Mouse (Mus musculus) forebrain, postnatal 0 days (tissue): Measurements from ENCODE around the gene Slc35g3. TPM values are rescaled to one million over a fixed set of nuclear protein-coding genes. Genes with fewer than 3 reads are reported as not detected.

Experiments used
- ATAC-seq: fragments of 200-750 bp; cut with Nextera tagmentation; 2 replicates; pipeline ENCODE4 v1.8.0; 2017; ENCODE audit warnings: mild to moderate bottlenecking, moderate library complexity
- DNase-seq: peaks from one replicate; pipeline ENCODE4 v3.0.0-alpha.2; 2015
- H3K27ac ChIP-seq: fragments of 300-500 bp; sonication (generic); 2 replicates; pipeline ENCODE4 v1.5.1; 2014; ENCODE audit warnings: low read depth, mild to moderate bottlenecking, antibody characterized with exemption, low read length, moderate library complexity, mixed read lengths
- H3K27me3 ChIP-seq: fragments of 300-500 bp; sonication (generic); 2 replicates; pipeline ENCODE4 v1.6.1; 2014; ENCODE audit warnings: mild to moderate bottlenecking, low read length, mixed read lengths; ENCODE audit not compliant: insufficient read depth
- H3K36me3 ChIP-seq: fragments of 300-500 bp; sonication (generic); 2 replicates; pipeline ENCODE4 v1.6.1; 2014; ENCODE audit warnings: mild to moderate bottlenecking, moderate library complexity; ENCODE audit not compliant: insufficient read depth
- H3K4me1 ChIP-seq: fragments of 300-500 bp; sonication (generic); 2 replicates; pipeline ENCODE4 v1.6.1; 2014; ENCODE audit warnings: antibody characterized with exemption; ENCODE audit not compliant: insufficient read depth
- H3K4me2 ChIP-seq: fragments of 300-500 bp; sonication (generic); 2 replicates; pipeline ENCODE4 v1.6.1; 2014; ENCODE audit warnings: low read depth, mild to moderate bottlenecking, moderate library complexity
- H3K4me3 ChIP-seq: fragments of 300-500 bp; sonication (generic); 2 replicates; pipeline ENCODE4 v1.5.1; 2014; ENCODE audit warnings: low read depth, low read length, mixed read lengths
- H3K9ac ChIP-seq: fragments of 300-500 bp; sonication (generic); 2 replicates; pipeline ENCODE4 v1.6.1; 2014; ENCODE audit warnings: mild to moderate bottlenecking
- H3K9me3 ChIP-seq: fragments of 300-500 bp; sonication (generic); 2 replicates; pipeline ENCODE4 v1.6.1; 2016; ENCODE audit warnings: low read length
- CTCF ChIP-seq: sonication (generic); IDR thresholded peaks from 2 replicates; pipeline ENCODE4 v1.5.1; 2016; ENCODE audit warnings: antibody characterized with exemption, control low read depth, low read depth
- WGBS: fragments of 180-500 bp; shearing (Covaris S2); extraction: QIAGEN DNeasy Blood & Tissue Kit; methylation state at CpG from one replicate; pipeline ENCODE4 v1.1.7; 2014; 5-methylcytosine and 5-hydroxymethylcytosine counted together
- polyA plus RNA-seq: library from polyadenylated mRNA; unstranded; fragments of >200 nt; fragmentation: Nextera tagmentation; extraction: Ambion mirVana; gene quantifications from 2 replicates; pipeline ENCODE4 v1.2.1, GENCODE M21; 2015
- total RNA-seq: library from RNA; depleted of rRNA; stranded (reverse); fragments of >200 nt; gene quantifications from 2 replicates; pipeline ENCODE4 v1.2.3, GENCODE M21; 2014

Gene Slc35g3
- total and polyA plus RNA-seq, 2 experiments from 2014 or later: not detected

DNA sequence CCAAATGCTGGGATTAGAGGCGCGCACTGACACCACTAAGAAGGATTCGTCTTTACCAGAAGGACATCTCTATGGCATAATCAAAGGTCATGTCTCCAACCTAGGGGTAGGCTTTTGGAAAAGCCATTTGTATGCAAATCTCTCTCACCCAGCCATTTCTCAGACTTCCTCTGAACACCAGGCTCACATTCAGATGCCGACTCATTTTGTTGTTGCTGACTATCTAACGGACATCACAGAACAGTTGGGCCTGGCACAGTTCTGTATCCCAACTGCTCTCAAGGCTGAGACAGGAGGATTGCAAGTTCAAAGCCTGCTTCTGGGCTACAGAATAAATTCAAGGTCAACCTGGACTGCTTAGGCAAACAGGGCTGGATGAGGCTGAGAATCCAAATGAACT is 25.5 kb upstream of the Slc35g3 start:
- no peak overlapping the region for H3K4me3 ChIP-seq
- DNase-seq (no peak), ATAC-seq (no peak)
- no peaks in the 10 kb centered on the region for H3K9me3 ChIP-seq
- 86% methylated on average over 5 of the region's 5 CpGs for whole genome bisulfite sequencing
- no peak overlapping the region for H3K4me2 ChIP-seq
- no peak for TF ChIP-seq CTCF
- no peaks in the 10 kb centered on the region for H3K27me3 ChIP-seq
- H3K36me3 ChIP-seq: no peaks in the 10 kb centered on the region
- no peaks in the 10 kb centered on the region for H3K4me1 ChIP-seq
- H3K9ac ChIP-seq: no peak overlapping the region
- no peak overlapping the region for H3K27ac ChIP-seq

DNA sequence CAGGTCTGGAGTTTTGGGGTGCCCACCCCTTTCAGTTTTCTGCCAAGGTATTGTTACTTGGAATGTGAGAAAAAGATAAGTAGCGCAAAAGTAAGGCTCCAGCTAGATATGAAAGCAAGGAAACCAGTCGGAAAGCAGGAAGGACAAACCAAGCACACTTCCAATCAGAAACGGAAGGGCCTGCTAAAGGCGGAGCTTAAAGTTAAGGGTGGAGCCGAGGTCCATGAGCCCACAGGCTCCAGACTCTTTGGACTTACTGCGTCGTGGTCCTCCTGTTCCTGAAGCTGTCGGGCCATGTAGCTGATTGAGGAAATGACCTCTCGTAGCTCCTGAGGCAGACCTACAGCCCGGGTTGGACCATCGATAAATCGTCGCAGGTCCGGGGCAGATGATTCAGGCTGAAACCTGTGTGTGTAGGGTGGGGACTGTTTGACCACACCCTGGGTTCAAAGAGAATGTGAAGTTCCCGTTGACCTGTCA is 23.1 kb upstream of the Slc35g3 start:
- Histone ChIP-seq H3K36me3 (no peaks in the 10 kb centered on the region), H3K27ac (no peak overlapping the region), H3K9ac (no peak overlapping the region), H3K4me2 (no peak overlapping the region), H3K4me1 (no peaks in the 10 kb centered on the region), H3K27me3 (no peaks in the 10 kb centered on the region), H3K4me3 (no peak overlapping the region), H3K9me3 (no peaks in the 10 kb centered on the region)
- TF ChIP-seq CTCF: no peak
- DNase-seq (no peak), ATAC-seq (no peak)
- 53% methylated on average over 15 of the region's 15 CpGs for WGBS

DNA sequence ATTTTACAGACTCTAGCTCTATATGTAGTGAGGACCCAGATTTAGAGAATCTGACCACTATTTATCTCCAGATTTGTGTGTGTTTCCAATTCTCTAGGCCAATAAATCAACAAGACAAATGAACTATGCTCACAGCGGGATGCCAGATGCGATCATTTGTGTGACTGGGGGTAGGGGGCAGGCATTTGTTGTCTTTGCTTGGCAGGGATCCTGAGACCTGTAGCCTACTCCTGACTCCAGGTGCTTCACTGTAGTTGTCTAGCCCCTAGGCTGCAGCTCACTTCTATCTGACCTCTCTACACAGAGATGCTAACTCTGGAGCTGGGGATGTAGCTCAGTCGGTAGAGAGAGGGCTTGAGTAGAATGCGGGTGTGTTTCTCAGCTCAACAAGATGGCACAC is 20.1 kb upstream of the Slc35g3 start:
- no peak for DNase-seq
- Histone ChIP-seq H3K4me1 (no peaks in the 10 kb centered on the region), H3K36me3 (no peaks in the 10 kb centered on the region), H3K4me2 (no peak overlapping the region), H3K9me3 (no peaks in the 10 kb centered on the region), H3K9ac (no peak overlapping the region), H3K27ac (no peak overlapping the region), H3K27me3 (no peaks in the 10 kb centered on the region), H3K4me3 (no peak overlapping the region)
- ATAC-seq: no peak
- 42% methylated on average over 4 of the region's 4 CpGs for WGBS
- no peak for TF ChIP-seq CTCF

DNA sequence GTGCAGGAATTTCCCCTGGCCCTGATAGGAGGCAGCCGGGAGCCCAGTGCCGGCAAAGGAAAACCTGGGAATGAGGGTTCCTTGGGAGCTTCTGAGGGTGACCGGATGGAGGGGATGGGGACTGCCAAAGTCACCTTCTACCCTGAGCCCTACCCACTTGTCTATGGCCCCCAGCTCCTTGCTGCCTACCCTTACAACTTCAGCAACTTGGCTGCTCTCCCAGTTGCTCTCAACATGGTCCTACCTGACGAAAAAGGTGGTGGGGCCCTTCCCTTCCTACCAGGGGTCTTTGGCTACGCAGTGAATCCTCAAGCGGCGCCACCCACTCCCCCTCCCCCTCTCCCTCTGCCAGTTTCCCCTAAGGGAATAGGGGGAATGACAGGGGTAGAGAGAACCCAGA is 17.2 kb upstream of the Slc35g3 start:
- no peak overlapping the region for H3K27ac ChIP-seq
- no peaks in the 10 kb centered on the region for H3K27me3 ChIP-seq
- ATAC-seq (no peak), DNase-seq (no peak)
- no peak for TF ChIP-seq CTCF
- 55% methylated on average over 7 of the region's 7 CpGs for WGBS
- H3K4me3 ChIP-seq: no peak overlapping the region
- H3K4me1 ChIP-seq: no peaks in the 10 kb centered on the region
- no peak overlapping the region for H3K9ac ChIP-seq
- H3K4me2 ChIP-seq: no peak overlapping the region
- H3K9me3 ChIP-seq: no peaks in the 10 kb centered on the region
- peaks cover 15% of the 10 kb centered on the region; the same call in 1 of the 2 replicates for H3K36me3 ChIP-seq

DNA sequence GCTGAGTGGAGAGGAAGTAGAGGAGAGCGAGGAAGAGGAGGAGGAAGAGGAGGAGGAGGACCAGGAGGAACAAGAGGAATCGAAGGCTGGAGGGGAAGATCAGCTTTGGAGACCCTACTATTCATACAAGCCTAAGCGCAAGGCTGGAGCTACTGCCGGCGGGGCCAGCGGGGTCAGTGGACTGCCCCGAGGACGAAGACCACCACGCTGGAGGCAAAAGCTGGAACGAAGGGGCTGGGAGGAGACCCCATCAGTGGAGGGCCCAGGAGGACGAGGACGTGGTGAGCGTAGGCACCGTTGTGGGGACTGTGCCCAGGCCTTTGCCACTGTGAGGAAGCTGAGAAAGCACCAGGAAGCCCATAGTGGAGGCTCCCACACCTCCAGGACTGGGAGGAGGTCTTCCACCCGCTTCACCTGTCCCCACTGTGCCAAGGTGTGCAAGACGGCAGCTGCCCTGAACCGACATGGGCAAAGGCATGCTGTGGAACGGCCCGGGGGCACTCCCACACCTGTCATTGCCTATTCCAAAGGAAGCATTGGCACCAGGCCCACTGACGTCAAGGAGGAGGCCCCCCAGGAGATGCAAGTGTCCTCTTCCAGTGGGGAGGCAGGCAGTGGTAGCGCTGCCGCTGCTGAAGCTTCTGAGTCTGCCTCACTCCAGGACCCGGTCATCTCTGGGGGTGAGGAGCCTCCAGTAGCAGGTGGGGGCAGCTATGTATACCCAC is 16.7 kb upstream of the Slc35g3 start:
- no peaks in the 10 kb centered on the region for H3K9me3 ChIP-seq
- H3K4me1 ChIP-seq: no peaks in the 10 kb centered on the region
- H3K27ac ChIP-seq: no peak overlapping the region
- no peak for TF ChIP-seq CTCF
- WGBS: 69% methylated on average over 23 of the region's 23 CpGs
- H3K4me2 ChIP-seq: no peak overlapping the region
- ATAC-seq (no peak), DNase-seq (no peak)
- no peak overlapping the region for H3K4me3 ChIP-seq
- no peaks in the 10 kb centered on the region for H3K27me3 ChIP-seq
- H3K36me3 ChIP-seq: peaks cover 15% of the 10 kb centered on the region; the same call in 1 of the 2 replicates
- no peak overlapping the region for H3K9ac ChIP-seq

DNA sequence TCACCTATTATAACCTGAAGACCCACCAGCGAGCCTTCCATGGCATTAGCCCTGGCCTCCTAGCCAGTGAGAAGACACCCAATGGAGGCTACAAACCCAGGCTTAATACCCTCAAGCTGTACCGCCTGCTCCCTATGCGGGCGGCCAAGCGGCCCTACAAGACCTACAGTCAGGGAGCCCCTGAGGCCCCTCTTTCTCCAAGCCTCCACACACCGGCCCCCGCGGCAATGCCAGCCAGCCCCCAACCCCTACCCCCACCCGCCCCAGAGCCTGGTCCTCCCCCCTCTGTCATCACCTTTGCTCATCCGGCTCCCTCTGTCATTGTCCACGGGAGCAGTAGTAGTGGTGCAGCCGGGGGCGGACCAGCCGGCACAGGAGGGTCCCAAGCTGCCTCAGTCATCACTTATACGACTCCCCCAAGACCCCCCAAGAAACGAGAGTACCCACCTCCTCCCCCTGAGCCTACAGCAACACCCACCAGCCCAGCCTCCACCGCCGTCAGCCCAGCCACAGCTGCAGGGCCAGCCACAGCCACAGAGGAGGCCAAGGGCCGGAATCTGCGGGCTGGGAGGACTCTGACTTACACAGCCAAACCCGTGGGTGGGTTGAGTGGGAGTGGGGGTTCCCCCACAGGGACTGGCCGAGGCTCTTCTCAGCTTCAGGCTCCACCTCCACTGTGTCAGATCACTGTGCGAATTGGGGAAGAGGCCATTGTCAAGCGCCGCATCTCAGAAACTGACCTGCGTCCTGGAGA is 15.9 kb upstream of the Slc35g3 start:
- TF ChIP-seq CTCF: no peak
- Histone ChIP-seq H3K27ac (no peak overlapping the region), H3K9me3 (no peaks in the 10 kb centered on the region), H3K27me3 (no peaks in the 10 kb centered on the region), H3K4me1 (no peaks in the 10 kb centered on the region), H3K4me3 (no peak overlapping the region), H3K9ac (no peak overlapping the region), H3K4me2 (no peak overlapping the region), H3K36me3 (peaks cover 15% of the 10 kb centered on the region; the same call in 1 of the 2 replicates)
- no peak for ATAC-seq
- 68% methylated on average over 26 of the region's 26 CpGs for WGBS
- no peak for DNase-seq

DNA sequence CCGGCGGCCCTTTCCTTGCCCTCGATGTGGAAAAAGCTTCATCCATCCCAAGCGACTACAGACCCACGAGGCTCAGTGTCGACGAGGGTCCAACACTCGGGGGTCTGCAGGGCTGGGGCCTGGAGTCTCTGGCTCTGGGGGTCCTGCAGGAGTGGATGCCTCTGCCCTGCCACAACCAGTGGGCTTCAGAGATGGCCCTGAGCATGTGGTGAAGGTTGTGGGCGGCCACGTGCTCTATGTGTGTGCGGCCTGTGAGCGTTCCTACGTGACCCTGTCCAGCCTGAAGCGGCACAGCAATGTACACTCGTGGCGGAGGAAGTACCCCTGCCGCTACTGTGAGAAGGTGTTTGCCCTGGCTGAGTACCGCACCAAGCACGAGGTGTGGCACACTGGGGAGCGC is 14.7 kb upstream of the Slc35g3 start:
- H3K36me3 ChIP-seq: peaks cover 15% of the 10 kb centered on the region; the same call in 1 of the 2 replicates
- H3K27ac ChIP-seq: no peak overlapping the region
- ATAC-seq (no peak), DNase-seq (no peak)
- WGBS: 89% methylated on average over 20 of the region's 20 CpGs
- no peak for TF ChIP-seq CTCF
- no peak overlapping the region for H3K4me3 ChIP-seq
- H3K4me2 ChIP-seq: no peak overlapping the region
- no peaks in the 10 kb centered on the region for H3K4me1 ChIP-seq
- no peaks in the 10 kb centered on the region for H3K9me3 ChIP-seq
- H3K9ac ChIP-seq: no peak overlapping the region
- no peaks in the 10 kb centered on the region for H3K27me3 ChIP-seq
